Mouse (Mus musculus) bone marrow, adult 2 months (tissue): Measurements from ENCODE around the gene Fes.

Experiments used
- CTCF ChIP-seq: fragments of 200-500 bp; IDR thresholded peaks from 2 replicates; pipeline ENCODE4 v1.5.1; 2011; ENCODE audit warnings: low read length, control low read depth; ENCODE audit not compliant: control insufficient read depth, insufficient read depth
- POLR2A ChIP-seq: fragments of 200-500 bp; IDR thresholded peaks from 2 replicates; pipeline ENCODE4 v1.6.1; 2011; ENCODE audit warnings: low read depth, mild to moderate bottlenecking, control low read depth, low read length, borderline replicate concordance; ENCODE audit not compliant: control insufficient read depth

DNA sequence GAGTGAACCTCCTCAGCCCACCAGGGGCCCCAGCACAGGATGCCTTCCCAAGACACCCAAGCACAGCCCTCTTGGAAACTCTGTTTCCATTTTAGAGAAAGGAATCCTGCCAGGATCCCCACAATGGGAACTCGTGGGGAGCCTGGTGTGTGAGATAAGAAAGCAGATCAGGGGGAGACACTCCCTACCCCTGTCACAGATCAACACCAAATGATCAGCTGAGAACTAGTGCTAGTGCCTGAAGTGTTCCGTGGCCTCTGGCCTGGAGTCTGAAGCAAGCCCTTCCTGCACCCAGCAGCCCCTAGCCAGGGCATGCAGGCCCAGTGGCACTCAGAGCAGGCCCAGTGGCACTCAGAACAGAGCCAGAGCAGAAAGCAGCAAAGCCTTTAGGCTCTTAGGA lies 36.9 kb downstream of the Fes start:
- TF ChIP-seq POLR2A, result no peak
- TF ChIP-seq CTCF, result no peak
